Mouse (Mus musculus) embryonic fibroblast, embryonic 13.5 days (primary cell): ENCODE measurements around the gene Zcchc7. TPM values are rescaled to one million over a fixed set of nuclear protein-coding genes. Genes with fewer than 3 reads are reported as not detected.

Experiments used
- H3K27ac ChIP-seq: 2 replicates; pipeline ENCODE4 v1.5.1; 2012; ENCODE audit warnings: low read length, control low read depth, inconsistent platforms; ENCODE audit not compliant: insufficient read depth
- H3K4me1 ChIP-seq: 2 replicates; pipeline ENCODE4 v1.6.1; 2011; ENCODE audit warnings: low read length; ENCODE audit not compliant: control insufficient read depth, insufficient read depth
- H3K4me3 ChIP-seq: 2 replicates; pipeline ENCODE4 v1.5.1; 2011; ENCODE audit warnings: mild to moderate bottlenecking, control low read depth, low read length; ENCODE audit not compliant: insufficient read depth
- CTCF ChIP-seq: IDR thresholded peaks from 2 replicates; pipeline ENCODE4 v1.5.1; 2011; ENCODE audit warnings: mild to moderate bottlenecking, control low read depth, low read length, moderate library complexity, borderline replicate concordance; ENCODE audit not compliant: insufficient read depth
- POLR2A ChIP-seq: IDR thresholded peaks from 2 replicates; pipeline ENCODE4 v1.6.1; 2011; ENCODE audit warnings: low read depth, mild to moderate bottlenecking, control low read depth, low read length, moderate library complexity
- polyA plus RNA-seq: library from polyadenylated mRNA; stranded (reverse); fragments of >200 nt; gene quantifications from 2 replicates; pipeline ENCODE4 v1.2.4, GENCODE M21; 2011; ENCODE audit warnings: low read depth; ENCODE audit not compliant: missing spikeins, insufficient read length

Zcchc7 gene
- polyA plus RNA-seq, 1 experiment, result 45.0 TPM

DNA sequence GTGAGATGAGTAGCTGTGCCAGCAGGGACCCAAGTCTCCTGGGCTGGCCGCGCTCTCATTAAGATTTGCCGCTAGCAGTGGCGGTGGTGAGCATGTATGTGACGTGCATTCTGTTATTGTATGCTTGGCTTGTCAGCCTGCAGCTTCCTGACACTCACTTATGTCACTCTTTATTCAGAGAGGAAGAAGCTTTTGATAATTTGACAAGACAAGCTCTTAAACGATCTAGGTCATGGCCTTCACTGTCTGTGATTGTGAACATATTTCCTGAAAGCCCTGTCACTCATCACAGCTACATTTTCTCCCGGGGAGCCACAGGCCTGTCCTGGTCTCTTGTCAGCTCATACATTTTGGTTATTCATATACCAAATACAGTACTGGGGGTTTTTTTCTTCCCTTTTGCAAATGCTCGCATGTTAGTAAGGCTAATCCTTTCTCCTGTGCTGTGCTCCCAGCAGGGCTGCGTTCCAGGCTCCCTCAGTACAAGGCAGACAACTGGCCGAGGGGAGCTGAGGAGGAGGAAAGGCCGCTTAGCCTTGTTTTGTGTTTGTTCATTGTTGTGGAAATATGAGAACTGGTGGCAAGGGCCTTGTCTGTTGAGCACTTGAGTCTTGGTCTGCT lies 150.1 kb downstream of the Zcchc7 start:
- Histone ChIP-seq H3K4me3 (no peak overlapping the region), H3K27ac (no peak overlapping the region), H3K4me1 (no peaks in the 10 kb centered on the region)
- TF ChIP-seq POLR2A (no peak), CTCF (no peak)

DNA sequence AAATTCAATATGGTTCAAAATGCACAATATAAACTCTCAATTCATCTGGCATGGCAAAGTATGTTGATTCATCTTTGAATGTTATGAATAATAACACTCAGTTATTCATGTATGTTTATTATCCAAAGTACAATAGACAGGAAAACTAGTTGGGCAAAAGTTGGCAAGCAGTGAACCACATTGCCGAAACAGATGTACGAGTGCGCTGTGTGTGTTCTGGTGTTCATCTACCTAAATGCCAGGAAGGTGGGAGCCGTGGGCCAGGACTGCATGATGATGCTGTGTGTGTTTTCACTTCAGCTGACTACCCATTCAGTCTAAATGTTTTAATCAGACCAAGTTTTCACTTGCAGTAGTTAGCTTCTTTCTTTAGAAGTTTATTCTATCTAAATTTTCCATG lies 150.7 kb downstream of the Zcchc7 start:
- no peak for TF ChIP-seq CTCF
- TF ChIP-seq POLR2A, result no peak
- H3K4me3 ChIP-seq, result no peak overlapping the region
- H3K4me1 ChIP-seq, result no peaks in the 10 kb centered on the region
- no peak overlapping the region for H3K27ac ChIP-seq

DNA sequence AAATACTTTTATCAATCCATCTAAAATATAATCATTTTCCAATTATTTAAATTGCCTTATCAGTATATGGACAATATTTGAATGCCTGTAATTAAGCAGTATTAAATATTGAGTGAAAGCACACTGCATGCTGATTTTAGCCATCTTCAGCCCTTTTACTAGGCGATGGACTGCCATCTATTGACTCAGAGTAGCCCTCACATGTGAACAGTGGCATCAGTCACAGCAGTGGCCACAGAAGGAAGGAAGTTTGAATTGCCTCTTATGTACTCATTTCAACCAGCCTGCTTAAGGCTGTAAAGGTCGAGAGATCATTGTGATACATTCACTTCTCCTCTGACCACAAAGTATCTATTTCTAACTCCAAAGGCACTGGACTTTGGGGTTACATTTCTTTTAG lies 154.4 kb downstream of the Zcchc7 start:
- Histone ChIP-seq H3K4me1 (no peaks in the 10 kb centered on the region), H3K4me3 (no peak overlapping the region), H3K27ac (no peak overlapping the region)
- TF ChIP-seq CTCF (no peak), POLR2A (no peak)

GRCm38 (mm10) chr4:44910857-44911256 lies 155.2 kb downstream of the Zcchc7 start:
- Histone ChIP-seq H3K4me3 (no peak overlapping the region), H3K4me1 (no peaks in the 10 kb centered on the region), H3K27ac (no peak overlapping the region)
- TF ChIP-seq POLR2A (no peak), CTCF (no peak)

DNA sequence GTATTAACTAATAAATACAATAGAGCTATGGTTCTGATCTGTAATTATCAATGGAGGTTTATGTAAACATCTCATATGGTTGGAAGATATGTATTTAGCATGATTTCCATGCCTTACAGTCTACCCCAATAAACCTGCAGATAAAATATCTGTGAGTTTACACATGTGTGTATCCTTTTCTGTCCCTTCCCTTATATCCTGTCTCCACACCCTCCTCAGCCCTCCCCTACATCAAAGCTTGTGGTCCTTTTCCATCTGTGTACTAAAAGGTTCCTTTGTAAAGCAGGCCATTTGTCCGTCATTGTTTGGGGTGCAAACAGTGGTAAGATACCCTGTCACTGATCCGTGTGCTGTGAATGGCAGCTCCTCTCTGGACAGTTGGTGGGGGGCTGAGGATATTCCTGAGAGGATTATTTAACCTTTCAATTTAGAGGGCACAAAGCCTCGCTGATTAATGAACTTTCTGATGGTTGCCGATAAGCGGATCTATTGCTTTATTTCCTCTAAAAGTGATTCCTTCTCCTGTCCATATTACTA lies 161.7 kb downstream of the Zcchc7 start:
- TF ChIP-seq POLR2A, result no peak
- Histone ChIP-seq H3K4me1 (no peaks in the 10 kb centered on the region), H3K4me3 (no peak overlapping the region), H3K27ac (no peak overlapping the region)

DNA sequence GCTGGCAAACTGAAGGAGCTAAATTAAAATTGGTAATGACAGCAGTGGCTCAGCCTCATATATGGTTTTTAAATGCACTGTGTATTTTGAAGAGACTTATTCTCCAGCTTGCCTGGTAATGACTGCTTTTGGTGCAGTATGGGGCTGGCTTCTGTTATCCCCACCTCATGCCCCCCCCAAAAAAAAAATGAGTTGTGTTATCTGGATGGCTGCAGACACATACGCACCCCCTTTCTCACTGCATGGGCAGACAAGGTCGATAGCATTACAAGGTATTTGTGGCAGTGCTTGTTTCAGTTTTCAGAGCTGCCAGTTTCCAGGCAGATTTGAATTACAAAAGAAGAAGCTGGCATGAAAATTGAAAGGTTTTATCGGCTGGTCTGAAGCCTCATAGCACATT lies 162.2 kb downstream of the Zcchc7 start:
- no peak overlapping the region for H3K4me3 ChIP-seq
- H3K27ac ChIP-seq, result no peak overlapping the region
- H3K4me1 ChIP-seq, result no peaks in the 10 kb centered on the region
- no peak for TF ChIP-seq POLR2A
- no peak for TF ChIP-seq CTCF

- no peak overlapping the region for H3K4me3 ChIP-seq
- H3K27ac ChIP-seq, result no peak overlapping the region
- no peaks in the 10 kb centered on the region for H3K4me1 ChIP-seq
- TF ChIP-seq POLR2A (no peak), CTCF (no peak)
Observed at GRCm38 (mm10) chr4:44920831-44921230, 165.2 kb downstream of the Zcchc7 start.

DNA sequence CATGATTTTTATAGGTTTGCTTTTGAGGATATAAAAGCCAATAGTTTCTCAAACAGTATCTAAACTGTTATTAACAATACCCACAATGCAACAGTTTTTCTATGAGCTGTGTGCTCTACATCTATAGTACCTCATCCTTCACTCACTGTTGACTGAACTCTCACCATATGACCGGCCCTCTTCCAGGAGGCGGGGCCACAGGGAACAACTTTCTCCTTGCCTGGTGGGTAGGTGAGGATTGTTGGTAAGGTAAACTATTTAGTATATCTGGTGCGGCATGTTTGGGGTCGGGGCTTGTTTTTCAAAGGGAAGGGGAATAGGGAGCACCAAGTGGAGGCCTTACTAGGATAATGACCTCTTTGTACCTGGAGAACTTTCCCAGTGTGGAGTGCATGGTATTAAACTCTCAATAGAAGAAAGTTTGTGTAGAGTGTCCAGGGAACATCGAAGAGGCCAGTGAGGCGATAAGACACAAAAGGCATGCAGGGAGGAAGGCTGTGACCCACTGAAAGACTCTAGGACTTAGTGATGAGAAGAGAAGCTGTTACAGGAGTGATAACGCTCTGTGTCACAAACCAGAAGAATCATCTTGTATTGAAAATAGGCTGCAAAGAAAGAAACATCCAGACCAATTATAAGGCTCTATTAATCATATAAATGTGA lies 166.9 kb downstream of the Zcchc7 start:
- Histone ChIP-seq H3K4me1 (no peaks in the 10 kb centered on the region), H3K27ac (no peak overlapping the region), H3K4me3 (no peak overlapping the region)
- TF ChIP-seq POLR2A (no peak), CTCF (no peak)

GRCm38 (mm10) chr4:44923129-44923481 lies 167.4 kb downstream of the Zcchc7 start:
- no peak overlapping the region for H3K4me3 ChIP-seq
- no peak overlapping the region for H3K27ac ChIP-seq
- TF ChIP-seq CTCF (no peak), POLR2A (no peak)
- H3K4me1 ChIP-seq, result no peaks in the 10 kb centered on the region

- no peak overlapping the region for H3K4me3 ChIP-seq
- no peak overlapping the region for H3K27ac ChIP-seq
- TF ChIP-seq POLR2A, result no peak
- TF ChIP-seq CTCF, result no peak
- H3K4me1 ChIP-seq, result no peaks in the 10 kb centered on the region
Observed at GRCm38 (mm10) chr4:44927934-44928333, 172.3 kb downstream of the Zcchc7 start.

DNA sequence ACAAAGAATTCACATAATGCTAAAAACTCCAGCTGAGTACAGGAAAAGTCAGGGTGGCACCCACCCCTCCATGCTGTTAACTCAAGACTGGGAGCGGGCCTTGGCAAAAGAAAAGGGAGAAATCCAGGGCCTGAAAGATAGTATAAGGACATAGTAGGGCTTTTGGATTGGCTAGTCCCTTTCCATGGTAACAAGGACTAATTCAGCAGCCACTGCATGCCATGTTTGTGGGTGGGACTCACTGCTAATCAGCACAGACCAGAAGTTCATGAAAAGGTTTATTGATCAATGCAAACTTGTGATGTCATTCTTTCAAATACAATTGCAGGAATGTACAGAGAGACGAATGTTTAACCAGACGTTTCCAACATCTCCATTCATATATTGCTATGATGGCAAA lies 173.1 kb downstream of the Zcchc7 start:
- Histone ChIP-seq H3K4me3 (no peak overlapping the region), H3K4me1 (no peaks in the 10 kb centered on the region), H3K27ac (no peak overlapping the region)
- TF ChIP-seq CTCF (no peak), POLR2A (no peak)
